Mouse (Mus musculus) small intestine, adult 2 months (tissue): ENCODE measurements around the gene Cd248.

Experiments used
- CTCF ChIP-seq: fragments of 200-500 bp; IDR thresholded peaks from 2 replicates; pipeline ENCODE4 v1.5.1; 2012; ENCODE audit warnings: low read depth, mild to moderate bottlenecking, control low read depth, inconsistent platforms, low read length, moderate library complexity, mixed read lengths; ENCODE audit not compliant: insufficient replicate concordance, insufficient read length; ENCODE audit errors: extremely low read depth
- POLR2A ChIP-seq: fragments of 200-500 bp; IDR thresholded peaks from 2 replicates; pipeline ENCODE4 v1.6.1; 2012; ENCODE audit warnings: low read depth, mild to moderate bottlenecking, control low read depth, inconsistent platforms, low read length, moderate library complexity

- TF ChIP-seq CTCF (no peak), POLR2A (no peak)
Measured at GRCm38 (mm10) chr19:5083961-5084833, 16.3 kb downstream of the Cd248 start.
